Mouse (Mus musculus): ENCODE data around the gene Zfr2.

Gene Zfr2

DNA sequence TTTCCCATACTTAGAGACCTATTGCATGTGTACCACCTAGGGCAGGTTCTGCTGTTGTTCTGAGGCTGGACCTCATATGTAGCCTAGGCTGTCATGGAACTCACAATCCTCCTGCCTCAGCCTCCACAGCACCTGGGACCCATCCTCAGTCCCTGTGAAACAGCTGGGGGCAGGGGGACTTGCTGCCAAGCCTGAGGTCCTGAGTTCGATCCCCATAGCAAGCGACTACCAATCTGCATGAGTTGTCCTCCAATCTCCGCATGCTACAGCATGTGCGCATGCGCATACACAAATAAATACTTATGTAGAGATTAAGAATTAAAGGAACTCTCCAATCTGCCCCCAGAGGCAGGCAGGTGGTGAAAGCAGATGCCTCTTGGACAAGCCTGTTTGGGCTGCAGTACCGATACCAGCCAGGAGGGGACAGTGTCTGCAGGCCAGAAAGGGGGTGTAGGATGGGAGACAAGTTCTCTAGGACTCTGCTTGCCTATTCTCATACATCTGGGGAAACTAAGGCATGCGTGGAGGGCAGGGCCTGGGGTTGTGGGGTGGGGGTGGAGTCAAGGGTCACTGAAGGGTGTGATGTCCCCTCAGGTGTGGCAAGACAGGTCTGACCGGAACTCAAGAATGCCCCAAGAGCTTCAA is 54.7 kb downstream of the Zfr2 start:
- peak; percentile 66 for DNase-seq (ENCODE audit: low spot score)

DNA sequence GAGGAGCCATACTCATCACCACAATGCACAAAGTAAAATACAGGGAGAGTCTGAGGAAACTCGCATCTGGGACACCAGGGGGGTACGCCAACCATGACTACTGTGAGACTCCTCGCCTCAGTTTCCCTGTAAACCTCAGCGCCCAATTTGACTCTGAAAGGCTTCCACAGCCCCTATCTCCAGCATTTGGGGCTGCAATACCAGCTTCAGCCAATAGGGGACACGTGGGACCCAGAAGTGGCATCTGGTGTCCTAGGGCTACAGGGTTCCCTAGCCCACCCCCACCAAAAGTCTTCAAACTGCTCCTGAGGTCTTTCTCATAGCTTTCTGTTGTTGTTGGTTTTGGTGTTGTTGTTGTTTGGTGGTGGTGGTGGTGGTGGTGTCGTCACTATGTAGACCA is 55.6 kb downstream of the Zfr2 start:
- DNase-seq (ENCODE audit: low spot score), result peak; percentile 46

DNA sequence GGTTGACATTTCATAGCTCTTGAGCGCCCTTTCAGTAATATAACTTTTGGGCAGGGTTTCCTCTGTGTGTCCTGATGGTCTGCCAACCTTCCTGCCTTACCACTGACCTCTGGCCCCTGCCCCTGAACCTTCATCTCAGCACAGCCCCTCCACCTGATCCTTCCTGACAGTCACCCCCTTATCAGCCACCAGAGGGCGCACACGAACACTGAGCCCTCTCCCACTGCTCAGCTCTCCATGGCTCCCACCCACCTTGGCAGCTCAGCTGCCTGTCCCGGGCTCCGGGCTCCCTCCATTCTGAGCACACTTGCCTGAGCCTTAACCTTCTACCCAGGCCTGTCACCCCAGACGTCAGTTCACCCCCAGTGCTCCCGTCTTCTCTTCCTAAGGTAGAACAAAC is 56.3 kb downstream of the Zfr2 start:
- DNase-seq (ENCODE audit: low spot score), result peak; percentile 74

DNA sequence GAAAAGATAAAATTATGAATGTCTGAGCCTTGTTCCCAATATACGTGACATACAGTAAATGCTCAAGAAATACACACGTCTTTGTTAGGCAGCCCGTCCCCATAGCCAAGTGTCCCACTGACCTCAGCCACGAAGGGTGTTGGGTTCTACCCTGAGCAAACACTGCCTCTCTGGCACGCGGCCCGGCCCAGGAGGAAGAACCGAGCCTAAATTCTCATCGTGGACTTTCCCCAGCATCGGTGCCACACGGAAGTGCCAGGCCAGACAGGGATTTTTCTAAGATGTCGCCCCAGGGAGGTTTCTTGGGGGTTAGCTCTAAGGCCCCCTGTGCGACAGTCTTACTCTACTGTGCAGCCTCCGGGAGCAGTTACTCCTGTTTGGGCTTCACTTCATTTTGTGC is 56.9 kb downstream of the Zfr2 start:
- no peak for DNase-seq (ENCODE audit: low spot score)

DNA sequence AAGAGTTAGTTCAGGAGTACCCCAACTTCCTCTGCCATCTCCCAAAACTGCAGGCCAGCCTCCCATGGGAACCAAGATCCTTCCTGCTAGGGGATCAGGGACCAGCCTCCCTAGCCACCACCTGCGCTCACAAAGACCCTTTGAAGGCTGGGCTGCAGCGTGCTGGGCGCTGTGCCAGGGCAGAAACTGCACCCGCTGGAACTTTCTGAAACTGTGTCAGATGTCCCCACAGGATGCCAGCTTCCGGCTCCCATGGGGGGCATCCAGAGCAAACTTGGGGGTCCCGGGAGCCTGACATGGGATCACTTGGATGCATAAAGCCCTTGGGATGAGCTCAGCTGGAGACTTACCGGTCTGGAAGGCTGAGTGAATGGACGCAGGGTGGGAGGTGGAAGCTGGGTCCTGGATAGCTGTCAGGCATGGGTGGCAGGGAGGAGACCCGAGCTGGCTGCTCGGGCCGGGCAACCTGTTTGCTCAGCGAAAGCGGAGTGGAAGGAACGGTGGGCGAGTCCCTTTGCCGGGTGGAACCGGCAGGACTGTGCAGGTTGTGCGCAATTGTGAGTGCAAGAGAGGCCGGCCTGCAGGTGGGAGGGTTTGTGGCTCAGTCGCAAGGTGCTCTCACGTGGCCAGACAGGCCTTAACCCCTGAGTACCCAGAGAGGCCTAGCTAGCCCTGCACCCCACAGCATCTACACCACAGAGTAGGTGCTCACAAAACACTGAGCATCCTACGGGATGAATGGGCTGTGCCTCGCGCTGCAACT is 57.9 kb downstream of the Zfr2 start:
- no peak for DNase-seq (ENCODE audit: low spot score)

DNA sequence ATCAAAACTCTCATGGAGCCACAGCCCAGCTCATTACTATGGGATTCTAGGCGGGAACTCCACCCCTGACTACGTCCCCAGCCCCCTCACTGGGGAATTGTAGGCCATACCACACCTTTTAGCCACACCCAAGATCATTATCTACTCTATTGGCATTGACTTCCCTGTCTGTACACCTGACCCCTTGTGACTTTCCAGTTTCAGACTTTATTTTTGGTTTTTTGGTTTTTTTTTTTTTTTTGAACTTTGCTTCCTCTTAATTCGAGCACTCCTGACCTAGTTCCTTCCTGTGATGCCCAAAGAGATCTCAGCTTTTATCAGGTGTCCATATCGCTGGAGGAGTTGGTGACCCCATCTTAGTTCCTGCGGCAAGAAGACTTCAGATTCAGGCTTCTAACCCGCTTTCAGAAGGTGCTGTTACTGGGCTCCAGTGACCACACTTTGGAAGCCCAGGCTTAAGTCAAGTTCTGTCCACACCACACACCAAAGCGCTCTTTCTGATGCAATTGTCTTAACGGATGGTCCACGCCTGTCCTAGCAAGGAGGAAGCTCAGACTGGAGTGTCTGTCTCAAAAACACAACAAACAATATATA is 58.7 kb downstream of the Zfr2 start, which contains the start of gene Tjp3:
Gene Tjp3 (minus strand): TSS at position 71 of the 594 bp plus-strand sequence.
- no peak for DNase-seq (ENCODE audit: low spot score)

DNA sequence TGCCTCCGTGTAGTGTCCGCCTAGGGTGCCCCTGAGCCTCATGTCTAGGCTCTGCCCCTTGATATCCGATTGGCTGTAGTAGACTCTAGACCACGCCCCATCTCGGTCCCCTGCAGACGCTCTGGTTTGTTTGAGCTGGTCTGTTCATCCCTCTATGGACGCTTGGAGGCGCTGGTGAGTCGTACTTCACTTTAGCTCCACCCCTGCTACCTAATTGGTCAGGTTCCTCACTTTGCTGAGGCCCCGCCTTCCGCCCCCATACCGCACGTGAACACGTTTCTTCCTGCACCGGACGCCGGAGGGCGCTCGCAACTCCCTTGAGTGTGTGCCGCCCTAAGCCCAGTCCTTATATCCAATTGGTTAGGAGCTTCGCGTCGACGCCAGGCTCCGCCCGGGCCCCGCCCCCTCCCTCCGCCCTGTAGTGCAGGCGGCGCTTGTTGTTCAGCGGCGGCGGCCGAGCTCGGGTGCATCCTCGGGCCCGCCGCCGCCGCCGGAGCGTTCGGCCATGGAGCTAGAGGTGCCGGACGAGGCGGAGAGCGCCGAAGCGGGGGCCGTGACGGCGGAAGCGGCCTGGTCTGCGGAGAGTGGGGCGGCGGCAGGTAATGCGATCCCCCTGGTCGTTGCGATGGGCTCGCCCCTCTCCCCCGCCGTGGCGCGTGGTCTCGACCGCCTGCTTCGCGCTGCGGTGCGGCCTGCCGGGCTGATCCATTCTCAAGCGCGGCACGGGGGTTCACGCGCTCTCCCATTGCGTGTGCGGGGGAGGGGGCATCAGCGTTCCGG is 59.8 kb downstream of the Zfr2 start, which contains the start of gene Pip5k1c:
Gene Pip5k1c (plus strand): TSS at position 410 of the 780 bp plus-strand sequence.
- DNase-seq (ENCODE audit: low spot score), result peak; percentile 100

DNA sequence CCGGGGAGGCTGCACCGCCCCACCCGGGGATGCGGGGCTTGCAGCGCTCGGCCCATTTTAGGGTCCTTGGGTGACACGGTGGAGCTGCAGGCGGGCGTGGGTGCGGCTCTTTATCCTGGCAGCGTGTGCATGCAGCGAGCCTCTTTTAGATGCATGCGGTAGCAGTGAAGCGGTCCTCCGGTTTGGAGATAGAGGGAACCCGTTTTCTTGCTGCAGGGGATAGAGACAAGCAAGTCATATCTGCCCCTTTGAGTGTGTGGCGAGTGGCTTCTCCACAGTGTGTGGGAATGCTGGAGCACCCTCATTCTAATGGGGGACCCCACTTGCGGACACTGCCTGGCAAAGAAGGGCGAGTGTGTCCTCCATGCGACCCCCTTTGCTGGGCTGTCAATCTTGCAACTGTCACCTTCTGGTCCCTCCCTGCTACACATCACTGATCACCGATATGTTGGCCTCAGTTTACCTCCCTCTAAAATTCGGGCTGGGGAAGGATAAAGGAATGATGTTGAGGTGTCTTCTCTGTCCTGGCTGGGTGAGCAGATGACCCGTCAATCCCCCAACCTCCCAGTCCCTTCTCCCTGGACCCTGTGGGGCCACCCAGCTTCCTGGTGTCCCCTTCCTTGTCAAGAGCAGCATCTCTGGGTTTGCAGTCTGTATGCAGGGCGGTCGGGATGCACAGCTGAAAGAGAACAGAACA is 60.5 kb downstream of the Zfr2 start:
- no peak for DNase-seq (ENCODE audit: low spot score)

DNA sequence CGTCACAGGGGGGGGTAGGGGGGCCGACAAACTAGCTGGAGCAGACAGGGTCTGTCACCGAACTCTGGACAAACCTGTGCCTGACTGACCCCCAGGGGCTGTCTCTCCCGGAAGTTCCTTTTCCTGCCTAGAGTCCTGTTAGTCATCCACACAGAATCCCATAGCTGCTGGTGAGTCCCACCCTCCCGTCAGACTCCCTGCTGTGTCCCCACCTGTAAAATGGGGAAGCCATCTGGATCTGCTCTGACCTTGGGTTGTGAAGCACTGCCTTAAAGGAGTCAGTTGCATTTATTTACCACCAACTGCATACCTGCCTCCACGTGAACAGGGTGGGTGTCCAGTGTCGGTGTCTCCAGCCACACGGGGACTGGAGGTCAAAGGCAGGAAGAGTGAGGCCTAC is 61.5 kb downstream of the Zfr2 start:
- DNase-seq (ENCODE audit: low spot score), result no peak

DNA sequence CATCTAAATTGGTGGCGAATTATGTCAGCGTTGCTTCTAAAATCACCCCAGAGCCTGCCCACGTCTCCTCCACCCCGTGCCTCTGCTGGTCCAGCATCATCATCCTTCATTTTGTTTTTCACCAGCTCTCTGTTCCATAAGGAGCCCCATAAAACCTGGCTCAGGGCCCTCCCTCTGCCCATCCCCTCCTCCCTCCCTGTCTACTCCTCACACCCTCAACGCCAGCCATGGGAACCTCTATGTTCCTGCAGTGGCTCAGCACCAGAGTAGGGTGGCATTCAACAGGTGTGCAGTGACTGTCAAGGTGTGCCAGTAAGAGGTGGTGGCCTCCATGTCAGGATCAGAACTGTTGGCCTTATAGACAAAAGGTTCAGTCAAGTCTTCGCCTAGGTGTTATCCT is 62.2 kb downstream of the Zfr2 start:
- DNase-seq (ENCODE audit: low spot score), result no peak

DNA sequence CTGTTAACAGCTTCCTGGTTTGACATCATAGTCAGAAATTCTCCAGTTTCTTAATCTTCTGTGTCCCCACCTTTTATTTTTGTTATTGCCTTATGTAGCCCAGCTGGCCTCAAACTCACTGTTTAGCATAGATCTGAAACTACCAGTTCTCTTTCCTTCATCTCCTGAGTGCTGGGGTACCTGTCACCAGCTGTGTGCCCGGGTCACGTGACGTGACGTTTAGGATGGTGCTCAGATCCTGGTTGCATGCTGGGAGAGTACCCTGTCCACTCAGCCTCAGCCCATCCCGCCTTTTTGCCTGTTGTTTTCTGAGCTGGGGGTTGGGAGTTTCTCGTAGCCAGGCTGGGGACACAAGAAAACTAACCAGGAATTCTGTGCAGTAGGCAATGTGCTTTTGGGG is 64.3 kb downstream of the Zfr2 start:
- DNase-seq (ENCODE audit: low spot score), result no peak

DNA sequence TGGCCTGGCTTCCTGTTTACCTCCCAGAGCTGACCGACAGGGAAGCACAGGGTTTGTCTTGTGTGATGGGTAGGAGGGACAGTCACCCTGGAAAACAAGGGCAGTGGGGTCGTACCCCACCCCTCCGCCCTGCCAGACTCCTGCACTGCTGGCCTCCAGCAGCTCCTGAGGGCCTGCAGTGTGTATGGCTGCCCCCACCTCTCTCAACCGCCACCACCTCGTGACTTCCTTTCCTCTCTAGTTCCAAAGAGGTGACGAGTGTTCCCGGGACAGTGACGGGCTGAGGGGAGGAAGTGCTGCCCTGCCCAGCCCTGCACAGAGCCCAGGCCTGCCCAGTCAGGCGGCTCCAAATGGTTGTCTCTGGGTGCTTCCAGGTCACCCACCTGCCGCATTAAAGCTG is 64.9 kb downstream of the Zfr2 start:
- no peak for DNase-seq (ENCODE audit: low spot score)

DNA sequence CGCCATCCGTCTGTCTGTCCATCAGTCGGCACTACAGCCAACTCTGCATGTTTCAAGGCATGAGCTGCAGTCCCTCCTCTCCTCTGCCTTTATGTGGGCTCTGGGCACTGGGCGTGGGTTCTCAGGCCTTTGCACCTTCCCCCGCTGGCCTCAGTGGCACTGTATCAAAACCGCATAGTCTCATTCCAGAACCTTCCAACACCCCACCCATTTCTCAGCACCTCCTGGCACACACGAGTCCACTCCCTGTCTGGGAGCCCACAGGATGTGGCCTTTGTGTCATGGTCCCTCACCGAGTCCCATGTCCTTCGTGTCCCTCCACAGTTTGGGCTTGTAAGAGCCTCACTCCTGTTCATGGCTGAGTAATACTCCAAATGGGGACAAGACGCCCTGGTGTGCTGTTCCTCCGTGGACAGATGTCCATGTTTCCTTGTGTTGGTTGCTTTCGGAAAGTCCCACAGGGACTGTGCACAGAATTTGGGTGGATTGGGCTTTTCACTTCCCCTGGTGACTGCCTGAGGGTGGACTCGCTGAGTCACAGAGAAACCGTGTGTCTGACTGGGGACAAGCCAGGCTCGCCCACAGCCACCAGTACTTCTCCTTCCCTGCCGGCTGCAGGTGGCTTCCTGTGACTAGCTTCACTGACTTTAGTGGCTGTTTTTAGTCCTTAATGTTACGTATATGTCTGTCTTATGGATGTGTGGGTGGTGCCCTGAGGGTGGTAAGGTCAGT is 65.6 kb downstream of the Zfr2 start:
- no peak for DNase-seq (ENCODE audit: low spot score)

DNA sequence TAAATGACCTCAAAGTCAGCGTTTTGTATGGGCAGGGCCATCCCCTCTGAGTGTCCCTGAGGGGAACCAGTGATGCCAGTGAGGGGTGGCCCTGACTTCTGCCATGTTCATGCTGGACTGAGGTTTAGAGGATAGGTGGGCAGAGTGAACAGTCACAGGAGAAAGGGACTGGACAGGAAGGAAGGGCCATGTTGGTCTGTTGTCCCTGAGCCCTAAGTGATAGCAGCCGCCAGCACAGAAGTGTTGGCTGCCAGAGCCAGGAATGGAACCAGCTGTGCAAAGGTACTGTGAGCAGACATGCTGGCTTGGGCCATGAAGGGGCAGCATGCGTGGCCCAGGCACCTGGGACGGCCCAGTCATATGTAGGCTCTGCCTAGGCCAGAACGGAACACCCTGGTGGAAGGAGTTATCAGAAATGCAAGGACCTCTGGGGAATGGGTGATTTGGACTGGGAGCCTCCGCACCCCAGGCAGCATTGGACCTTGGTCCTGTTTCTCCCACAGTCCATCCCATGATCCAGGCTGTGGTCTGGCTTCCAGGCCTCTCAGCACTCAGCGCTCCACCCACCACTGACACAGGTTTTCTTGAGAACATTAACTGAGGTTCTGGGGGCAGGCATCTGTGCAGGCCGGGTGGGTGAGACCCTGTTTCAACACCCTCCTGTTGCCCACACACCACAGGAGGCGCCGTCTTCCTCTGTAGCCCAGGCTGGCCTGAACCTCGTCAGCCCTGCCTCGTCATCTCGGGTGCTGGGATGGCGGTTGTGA is 66.8 kb downstream of the Zfr2 start:
- no peak for DNase-seq (ENCODE audit: low spot score)

DNA sequence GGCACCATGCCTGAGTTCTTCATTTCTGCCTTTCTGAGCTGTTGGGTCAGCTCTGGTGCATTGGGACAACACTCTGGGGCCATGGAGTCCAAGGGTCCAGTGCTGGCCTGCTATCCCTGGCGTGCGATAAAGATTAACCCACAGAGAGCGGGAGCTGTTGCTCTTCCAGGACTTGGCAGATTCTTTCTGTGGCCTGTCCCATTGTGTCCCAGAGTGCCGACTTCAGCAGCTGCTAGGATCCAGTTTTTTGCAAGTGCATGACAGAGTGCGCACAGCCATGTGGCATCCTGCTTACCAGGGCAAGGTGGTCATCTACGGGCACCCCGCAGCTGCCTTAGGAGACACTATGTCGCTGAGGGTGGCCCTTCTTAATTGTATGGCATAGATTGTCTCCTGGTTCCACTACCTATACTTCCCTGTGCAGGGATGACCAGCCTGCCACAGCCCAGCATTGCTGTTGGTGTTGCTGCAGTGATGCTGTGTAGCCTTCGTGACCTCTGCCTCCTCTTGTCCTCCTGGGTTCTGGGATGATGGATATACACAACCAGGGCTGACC is 67.5 kb downstream of the Zfr2 start:
- no peak for DNase-seq (ENCODE audit: low spot score)

DNA sequence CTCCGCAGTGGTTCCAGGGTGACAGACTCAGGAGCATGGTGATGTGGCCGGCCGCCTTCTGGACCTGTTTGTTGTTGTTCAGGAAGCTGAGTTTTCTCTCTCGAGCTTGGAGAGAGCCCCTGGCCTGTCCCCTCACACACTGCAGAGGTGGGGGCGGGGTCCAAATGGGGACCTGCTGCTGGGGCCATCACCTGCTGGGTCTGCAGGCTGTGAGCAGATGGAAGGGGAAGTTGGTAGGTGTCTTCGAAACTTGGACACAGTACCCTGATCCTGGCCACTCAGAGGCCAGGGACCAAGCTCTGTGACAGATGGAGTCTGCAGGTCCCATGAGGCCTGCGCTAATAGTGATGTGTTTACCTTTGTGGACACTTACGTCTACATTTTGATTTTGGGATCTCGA is 68.4 kb downstream of the Zfr2 start:
- DNase-seq (ENCODE audit: low spot score), result no peak
